Mouse (Mus musculus) forebrain, embryonic 10.5 days (tissue): ENCODE measurements around the gene Rasal1. TPM values are rescaled to one million over a fixed set of nuclear protein-coding genes. Genes with fewer than 3 reads are reported as not detected.

Experiments used
- DNase-seq: peaks from one replicate; pipeline ENCODE4 v3.0.0-alpha.2; 2017; ENCODE audit warnings: low spot score; ENCODE audit errors: extremely low spot score
- H3K27ac ChIP-seq: fragments of 300-500 bp; sonication (generic); 2 replicates; pipeline ENCODE4 v1.5.1; 2016; ENCODE audit warnings: mild to moderate bottlenecking
- H3K27me3 ChIP-seq: fragments of 300-500 bp; sonication (generic); 2 replicates; pipeline ENCODE4 v1.6.1; 2016; ENCODE audit warnings: mild to moderate bottlenecking; ENCODE audit not compliant: poor library complexity, severe bottlenecking
- H3K36me3 ChIP-seq: fragments of 300-500 bp; sonication (generic); replicated peaks from 2 replicates; pipeline ENCODE4 v1.6.1; 2016; ENCODE audit warnings: mild to moderate bottlenecking, moderate library complexity
- H3K4me1 ChIP-seq: fragments of 300-500 bp; sonication (generic); 2 replicates; pipeline ENCODE4 v1.6.1; 2016
- H3K4me3 ChIP-seq: fragments of 300-500 bp; sonication (generic); 2 replicates; pipeline ENCODE4 v1.5.1; 2016; ENCODE audit warnings: mild to moderate bottlenecking, moderate library complexity
- H3K9me3 ChIP-seq: fragments of 300-500 bp; sonication (generic); 2 replicates; pipeline ENCODE4 v1.6.1; 2016; ENCODE audit warnings: mild to moderate bottlenecking, moderate library complexity
- WGBS: fragments of 180-500 bp; shearing (Covaris S2); methylation state at CpG from one replicate; pipeline ENCODE4 v1.1.7; 2016; 5-methylcytosine and 5-hydroxymethylcytosine counted together
- polyA plus RNA-seq: library from polyadenylated mRNA; unstranded; fragments of >200 nt; fragmentation: Nextera tagmentation; extraction: Ambion mirVana; gene quantifications from 2 replicates; pipeline ENCODE4 v1.2.1, GENCODE M21; 2016

The Rasal1 gene
- polyA plus RNA-seq, result 0.21 and 0.24 TPM in 2 replicates

DNA sequence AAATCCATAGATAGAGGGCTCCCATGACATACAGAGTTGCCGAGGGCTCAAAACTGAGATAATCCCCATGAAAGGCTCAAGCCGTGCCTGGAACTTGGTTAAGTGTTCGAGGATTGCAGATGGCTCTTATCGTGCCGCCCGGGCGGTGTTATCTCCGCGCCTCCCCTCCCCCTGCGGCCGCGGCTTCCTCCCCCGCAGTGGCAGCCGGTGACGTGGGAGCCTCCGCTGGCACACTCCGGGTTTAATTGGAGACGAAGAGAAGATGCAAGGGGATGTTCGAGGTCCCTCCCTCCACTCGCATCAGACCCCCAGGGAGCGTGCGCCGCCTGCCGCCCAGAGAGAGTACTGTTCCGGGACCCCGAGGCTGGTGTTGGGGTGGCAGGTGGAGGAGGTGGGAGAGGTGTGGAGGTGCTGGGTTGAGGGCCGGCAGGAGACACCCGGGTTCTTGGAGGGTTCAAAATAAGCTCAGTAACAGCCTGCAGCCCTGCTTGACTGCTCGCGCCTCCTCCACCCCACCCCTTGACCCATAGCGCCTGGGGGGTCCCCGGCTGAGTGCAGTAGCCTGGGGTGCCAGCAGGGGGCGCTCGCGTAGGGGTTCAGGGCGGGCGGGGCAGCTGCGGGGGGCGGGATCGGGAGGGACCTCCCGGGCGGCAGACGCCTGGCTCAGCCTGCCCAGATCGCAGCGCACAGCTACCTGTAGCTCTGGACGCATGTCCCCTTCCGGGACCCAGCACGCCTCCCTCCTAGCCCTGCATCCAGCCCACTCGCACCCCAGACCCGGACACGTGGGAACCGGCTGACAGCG lies at the start of gene Rasal1:
Rasal1 (plus strand) TSS at position 244 of the 805 bp plus-strand sequence.
- Histone ChIP-seq H3K9me3 (no peaks in the 10 kb centered on the region), H3K27me3 (peaks cover 77% of the 10 kb centered on the region), H3K27ac (no peak within 1 kb of the TSS), H3K4me3 (peak within 1 kb of the TSS; percentile 45), H3K4me1 (peaks cover 15% of the 10 kb centered on the region), H3K36me3 (no peaks in the 10 kb centered on the region)
- DNase-seq, result peak; percentile 53
- WGBS, result 2% methylated on average over 50 of the region's 53 CpGs

DNA sequence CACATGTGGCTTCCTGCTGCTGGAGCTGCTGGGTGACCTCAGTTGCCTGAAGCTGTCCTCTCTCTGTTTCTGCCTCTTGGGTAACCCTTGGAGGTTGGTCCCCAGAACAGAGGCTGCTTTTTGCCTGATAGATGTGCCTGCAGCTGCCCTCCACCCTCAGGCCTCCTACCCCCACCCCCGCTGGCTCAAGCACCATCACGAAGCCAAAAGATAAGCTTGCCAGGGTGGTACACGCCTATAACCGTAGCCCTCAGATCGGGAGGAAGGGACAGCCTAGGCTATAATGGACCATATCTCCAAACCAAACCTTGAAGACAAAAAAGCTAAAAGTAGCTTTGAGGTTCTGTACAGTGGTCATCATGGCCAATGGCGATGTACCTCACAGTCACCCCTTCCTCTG lies 49.0 kb upstream of the Rasal1 start:
- no peak overlapping the region for H3K4me3 ChIP-seq
- H3K9me3 ChIP-seq, result no peaks in the 10 kb centered on the region
- WGBS, result 93% methylated on average over 6 of the region's 6 CpGs
- no peaks in the 10 kb centered on the region for H3K27me3 ChIP-seq
- peaks cover 27% of the 10 kb centered on the region for H3K4me1 ChIP-seq
- DNase-seq, result no peak
- H3K27ac ChIP-seq, result no peak overlapping the region
- H3K36me3 ChIP-seq, result 0 out of 2 replicates have a peak, but pooled peaks cover 3% of the 10 kb centered on the region

DNA sequence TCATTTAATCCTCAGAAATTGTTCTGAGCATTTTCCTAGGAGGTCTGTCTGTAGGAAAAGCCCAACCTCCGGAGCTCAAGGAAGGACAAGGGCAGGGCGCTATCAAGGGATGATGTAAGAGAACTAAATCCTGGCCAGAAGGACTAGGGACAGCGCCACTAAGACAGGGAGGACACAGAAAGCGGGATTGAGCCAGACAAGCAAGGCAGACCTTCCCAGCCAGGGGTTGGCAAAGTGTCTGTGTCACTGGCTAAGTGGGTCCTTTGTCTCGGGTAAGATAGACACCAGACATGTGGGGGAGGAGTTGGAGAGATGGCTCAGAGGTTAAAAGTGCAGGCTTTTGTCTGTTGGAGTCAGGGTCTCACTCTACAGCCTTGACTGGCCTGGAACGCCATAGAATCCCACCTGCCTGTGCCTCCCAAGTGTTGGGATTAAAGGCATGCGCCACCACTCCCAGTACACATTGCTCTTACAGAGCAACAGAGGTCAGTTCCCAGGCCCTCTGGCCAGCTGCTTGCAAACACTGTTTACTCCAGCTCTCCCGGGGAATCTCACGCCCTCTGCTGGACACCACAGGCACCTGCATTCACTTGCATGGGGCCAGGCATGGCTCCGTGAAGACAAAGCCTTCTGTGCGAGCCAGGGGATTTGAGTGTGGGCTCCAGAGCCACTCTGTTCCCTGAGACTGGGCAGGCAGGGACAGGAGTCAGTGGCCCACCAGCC lies 47.5 kb upstream of the Rasal1 start:
- DNase-seq, result peak; percentile 41
- WGBS, result 62% methylated on average over 11 of the region's 11 CpGs
- H3K27ac ChIP-seq, result peak overlapping the region; percentile 69

DNA sequence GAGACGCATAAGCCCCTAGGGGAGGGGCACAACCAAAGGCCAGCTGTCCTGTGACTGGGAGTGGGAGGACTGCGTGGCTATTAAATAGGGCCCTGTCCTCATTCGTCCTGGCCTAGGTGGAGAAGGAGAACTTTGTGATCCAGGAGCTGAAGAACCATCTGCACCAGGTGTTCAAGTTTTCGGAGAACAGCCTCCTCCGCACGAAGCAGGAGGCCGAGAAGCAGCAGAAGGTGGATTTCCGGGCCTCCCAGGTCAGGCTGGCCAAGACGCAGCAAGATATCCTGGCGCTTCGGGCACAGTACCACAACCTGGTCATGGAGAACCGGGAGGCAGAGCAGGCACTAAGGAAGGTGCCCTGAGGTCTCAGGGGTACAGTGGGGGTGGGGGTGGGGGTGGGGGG lies 46.4 kb upstream of the Rasal1 start:
- WGBS, result 93% methylated on average over 12 of the region's 12 CpGs
- no peak for DNase-seq
- H3K27ac ChIP-seq, result peak overlapping the region; percentile 51; the same call in 1 of the 2 replicates
- no peak overlapping the region for H3K4me3 ChIP-seq
- peaks cover 7% of the 10 kb centered on the region; the same call in 1 of the 2 replicates for H3K27me3 ChIP-seq
- peaks cover 30% of the 10 kb centered on the region for H3K4me1 ChIP-seq
- no peaks in the 10 kb centered on the region for H3K9me3 ChIP-seq
- H3K36me3 ChIP-seq, result 0 out of 2 replicates have a peak, but pooled peaks cover 5% of the 10 kb centered on the region

More for the DNA sequence above, 47.5 kb upstream of the Rasal1 start:
- Histone ChIP-seq H3K27me3 (0 out of 2 replicates have a peak, but pooled peaks cover under 1% of the 10 kb centered on the region), H3K36me3 (0 out of 2 replicates have a peak, but pooled peaks cover 3% of the 10 kb centered on the region), H3K4me3 (no peak overlapping the region), H3K9me3 (no peaks in the 10 kb centered on the region), H3K4me1 (peaks cover 30% of the 10 kb centered on the region)

DNA sequence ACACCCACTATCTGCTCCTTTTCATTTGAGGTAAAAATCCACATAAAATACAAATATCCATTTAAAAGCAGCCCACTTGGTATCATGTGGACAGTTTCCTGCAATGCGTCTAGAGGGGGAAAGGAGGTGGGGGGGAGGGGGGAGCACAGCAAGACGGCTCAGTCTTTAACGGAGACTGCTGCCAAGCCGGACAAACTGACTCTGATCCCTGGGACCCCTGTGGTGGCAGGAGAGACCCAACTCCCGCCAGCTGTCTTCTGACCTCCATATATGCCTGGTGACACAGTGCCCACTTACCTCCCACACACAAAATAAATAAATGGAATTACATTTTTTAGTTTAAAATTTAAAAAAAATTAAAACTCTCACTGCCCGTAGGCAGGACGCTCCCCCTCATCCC lies 45.1 kb upstream of the Rasal1 start:
- WGBS, result 57% methylated on average over 7 of the region's 7 CpGs
- Histone ChIP-seq H3K36me3 (peaks cover 14% of the 10 kb centered on the region), H3K4me1 (peaks cover 30% of the 10 kb centered on the region), H3K27ac (no peak overlapping the region), H3K27me3 (peaks cover 7% of the 10 kb centered on the region; the same call in 1 of the 2 replicates), H3K9me3 (no peaks in the 10 kb centered on the region), H3K4me3 (no peak overlapping the region)
- DNase-seq, result no peak

DNA sequence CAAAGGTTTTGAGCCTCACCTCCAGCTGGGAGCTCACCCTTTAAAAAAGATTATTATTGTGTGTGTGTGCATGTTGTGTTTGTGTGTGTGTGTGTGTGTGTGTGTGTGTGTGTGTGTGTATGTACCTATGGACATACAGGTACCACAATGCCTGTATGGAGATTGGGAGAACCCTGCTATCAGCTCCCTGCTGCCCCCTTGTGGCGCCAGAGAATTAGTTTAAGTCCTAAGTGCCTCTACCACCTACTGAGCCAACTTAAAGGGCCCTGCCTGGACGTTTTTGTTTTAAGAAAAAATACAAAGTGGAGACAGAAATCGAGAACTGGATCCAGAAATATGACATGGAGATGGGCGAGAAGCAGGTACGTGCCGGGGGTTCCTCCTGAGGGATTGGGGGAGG lies 43.8 kb upstream of the Rasal1 start:
- Histone ChIP-seq H3K27ac (peak overlapping the region; percentile 81), H3K4me1 (peaks cover 30% of the 10 kb centered on the region), H3K4me3 (peak overlapping the region; percentile 51), H3K9me3 (no peaks in the 10 kb centered on the region), H3K27me3 (peaks cover 7% of the 10 kb centered on the region; the same call in 1 of the 2 replicates), H3K36me3 (peaks cover 27% of the 10 kb centered on the region)
- DNase-seq, result peak; percentile 80
- 0% methylated on average over 6 of the region's 6 CpGs for WGBS

DNA sequence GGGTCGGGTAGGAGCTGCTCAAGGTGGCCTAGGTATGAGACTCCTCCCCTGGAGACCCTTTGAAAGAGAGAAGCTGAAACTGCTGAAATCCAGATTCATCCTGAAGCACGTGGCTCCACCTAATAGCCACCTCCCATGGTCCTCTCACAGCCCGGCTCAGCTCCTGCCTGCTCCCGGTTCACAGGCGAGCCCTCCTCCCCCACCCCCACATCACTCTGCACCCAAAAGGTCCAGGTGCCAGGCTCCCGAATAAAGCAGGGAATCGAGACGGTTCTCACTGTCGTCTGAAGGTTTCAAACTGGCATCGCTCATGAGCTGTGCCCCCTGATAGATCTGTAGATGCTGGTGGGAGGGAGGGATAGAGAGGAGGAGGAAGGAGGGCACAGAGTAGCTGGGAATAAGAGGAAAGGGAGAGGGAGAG lies 43.4 kb upstream of the Rasal1 start:
- DNase-seq, result no peak
- peaks cover 7% of the 10 kb centered on the region; the same call in 1 of the 2 replicates for H3K27me3 ChIP-seq
- peaks cover 30% of the 10 kb centered on the region for H3K4me1 ChIP-seq
- peak overlapping the region; percentile 81 for H3K27ac ChIP-seq
- peaks cover 30% of the 10 kb centered on the region for H3K36me3 ChIP-seq
- peak overlapping the region; percentile 51 for H3K4me3 ChIP-seq
- no peaks in the 10 kb centered on the region for H3K9me3 ChIP-seq
- 7% methylated on average over 10 of the region's 10 CpGs for WGBS

DNA sequence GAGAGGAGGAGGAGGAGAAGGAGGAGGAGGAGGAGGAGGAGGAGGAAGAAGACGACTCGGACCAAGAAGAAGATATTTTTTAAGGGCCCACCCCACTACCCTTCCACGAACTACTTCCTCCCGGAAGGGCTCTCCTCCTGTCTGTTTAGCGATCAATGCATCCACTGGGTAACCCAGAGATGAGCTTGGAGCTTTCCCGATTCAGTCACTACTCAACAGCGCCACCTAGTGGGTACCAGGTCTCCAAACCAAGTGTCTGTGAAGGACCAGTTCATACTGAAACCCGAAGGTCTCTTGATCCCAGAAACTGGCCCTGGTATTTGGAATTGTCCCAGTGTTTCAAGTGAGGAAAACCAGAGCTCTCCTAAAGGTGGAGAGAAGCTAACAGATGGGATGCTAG lies 42.9 kb upstream of the Rasal1 start:
- no peaks in the 10 kb centered on the region for H3K9me3 ChIP-seq
- peaks cover 30% of the 10 kb centered on the region for H3K36me3 ChIP-seq
- peaks cover 7% of the 10 kb centered on the region; the same call in 1 of the 2 replicates for H3K27me3 ChIP-seq
- peak; percentile 92 for DNase-seq
- peak overlapping the region; percentile 81 for H3K27ac ChIP-seq
- WGBS, result 6% methylated on average over 8 of the region's 8 CpGs
- H3K4me3 ChIP-seq, result peak overlapping the region; percentile 51
- peaks cover 30% of the 10 kb centered on the region for H3K4me1 ChIP-seq

DNA sequence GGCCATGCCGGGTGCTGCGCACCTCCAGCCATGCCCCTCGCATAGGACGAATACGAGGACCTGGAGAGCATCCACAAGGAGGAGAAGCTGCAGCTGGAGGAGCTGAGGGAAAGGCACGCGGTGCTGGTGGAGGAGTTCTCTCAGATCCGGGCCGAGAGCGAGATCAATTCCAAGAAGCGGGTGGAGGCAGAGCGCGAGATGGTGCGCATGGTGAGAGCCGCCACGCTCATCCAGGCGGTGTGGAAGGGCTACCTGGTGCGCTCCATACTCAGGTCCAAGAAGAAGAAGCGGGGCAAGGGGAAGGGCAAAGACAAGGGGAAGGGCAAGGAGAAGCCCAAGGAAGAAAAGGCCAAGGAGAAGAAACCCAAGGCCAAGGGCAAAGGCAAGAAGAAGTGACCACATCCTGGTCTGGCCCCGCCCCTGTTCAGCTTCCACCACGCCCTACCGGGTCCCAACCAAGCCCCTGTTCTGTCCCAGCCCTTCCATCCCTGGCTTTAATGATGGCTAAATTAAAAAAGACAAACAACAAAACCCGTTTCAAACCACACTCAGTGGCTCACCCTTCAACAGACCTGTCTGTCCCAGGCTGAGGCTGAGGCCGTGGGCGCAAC lies 41.9 kb upstream of the Rasal1 start:
- WGBS, result 71% methylated on average over 25 of the region's 25 CpGs
- Histone ChIP-seq H3K27ac (0 out of 2 replicates have a peak overlapping the region, but pooled peaks have one; percentile 30), H3K4me3 (no peak overlapping the region), H3K9me3 (no peaks in the 10 kb centered on the region), H3K27me3 (peaks cover 7% of the 10 kb centered on the region; the same call in 1 of the 2 replicates), H3K36me3 (peaks cover 27% of the 10 kb centered on the region), H3K4me1 (peaks cover 32% of the 10 kb centered on the region)
- DNase-seq, result no peak

DNA sequence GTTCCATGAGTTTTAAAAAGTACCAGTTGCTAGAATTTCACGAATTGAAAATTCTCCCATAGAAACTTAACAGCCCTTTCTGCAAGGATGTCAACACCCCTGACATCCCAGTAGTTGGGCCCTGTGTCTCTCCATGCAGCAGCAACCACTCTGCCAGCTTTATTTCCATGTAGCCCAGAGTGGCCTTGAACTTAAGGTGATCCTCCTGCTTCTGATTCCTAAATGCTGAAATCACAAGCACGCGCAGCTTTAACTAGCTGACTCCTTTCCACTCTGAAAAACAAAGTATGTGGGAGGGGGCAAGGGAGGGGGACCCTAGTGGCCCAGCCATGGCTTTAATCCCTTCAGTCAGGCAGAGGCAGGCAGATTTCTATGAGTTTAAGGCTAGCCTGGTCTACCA lies 41.3 kb upstream of the Rasal1 start:
- Histone ChIP-seq H3K4me3 (no peak overlapping the region), H3K9me3 (no peaks in the 10 kb centered on the region), H3K27me3 (peaks cover 7% of the 10 kb centered on the region; the same call in 1 of the 2 replicates), H3K27ac (no peak overlapping the region), H3K36me3 (peaks cover 27% of the 10 kb centered on the region), H3K4me1 (peaks cover 32% of the 10 kb centered on the region)
- whole genome bisulfite sequencing, result 77% methylated on average over 3 of the region's 3 CpGs
- DNase-seq, result no peak

DNA sequence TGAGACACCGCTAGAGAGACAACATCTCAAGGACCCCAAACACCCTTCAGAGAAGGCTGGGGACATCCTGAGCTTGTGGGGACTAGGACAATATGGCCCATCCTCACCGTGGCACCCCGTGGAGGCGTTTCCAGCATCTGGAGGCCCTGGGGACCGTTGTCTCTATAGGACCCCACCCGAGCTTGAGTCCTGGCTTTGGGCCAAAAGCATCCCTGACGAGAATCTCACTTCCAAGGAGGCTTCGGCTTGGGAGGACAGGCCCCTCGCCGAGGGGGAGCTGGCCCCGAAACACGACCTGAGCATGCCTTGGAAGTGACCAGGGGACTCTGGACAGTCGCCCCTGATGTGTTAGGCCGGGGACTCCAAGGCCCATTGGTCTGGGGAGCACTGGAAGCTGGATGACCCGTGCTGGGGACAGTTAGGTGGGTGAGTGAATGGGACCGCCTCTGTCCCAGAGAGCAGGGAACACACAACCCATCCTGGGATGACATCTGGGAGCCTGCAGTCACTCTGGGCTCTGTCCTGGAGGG lies 39.3 kb upstream of the Rasal1 start:
- 92% methylated on average over 16 of the region's 16 CpGs for WGBS
- Histone ChIP-seq H3K36me3 (peaks cover 27% of the 10 kb centered on the region), H3K27me3 (peaks cover 7% of the 10 kb centered on the region; the same call in 1 of the 2 replicates)

DNA sequence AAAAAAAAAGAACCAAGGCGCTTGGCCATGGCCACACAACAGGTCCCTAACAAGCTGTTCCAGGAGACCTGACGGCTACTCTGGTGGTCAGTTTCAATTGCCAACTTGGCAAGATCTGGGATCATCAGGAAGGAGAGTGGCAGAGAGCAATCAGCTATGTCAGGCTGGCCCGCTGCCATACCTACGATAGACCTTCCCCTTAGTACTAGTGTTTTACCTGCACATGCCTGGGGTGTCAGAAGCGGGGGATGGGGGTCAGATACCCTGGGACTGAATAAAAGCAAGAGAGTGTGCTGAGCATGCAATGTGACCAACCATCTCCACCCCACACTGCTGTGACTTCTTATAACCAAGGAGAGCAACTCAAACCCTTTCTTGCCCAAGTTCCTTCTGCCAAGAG lies 37.7 kb upstream of the Rasal1 start:
- WGBS, result 95% methylated on average over 5 of the region's 5 CpGs
- DNase-seq, result no peak

More for the DNA sequence above, 39.3 kb upstream of the Rasal1 start:
- no peak for DNase-seq
- Histone ChIP-seq H3K27ac (no peak overlapping the region), H3K9me3 (no peaks in the 10 kb centered on the region), H3K4me3 (no peak overlapping the region), H3K4me1 (peaks cover 32% of the 10 kb centered on the region)

More for the DNA sequence above, 37.7 kb upstream of the Rasal1 start:
- peaks cover 20% of the 10 kb centered on the region for H3K4me1 ChIP-seq
- peaks cover 7% of the 10 kb centered on the region; the same call in 1 of the 2 replicates for H3K27me3 ChIP-seq
- H3K27ac ChIP-seq, result no peak overlapping the region
- H3K36me3 ChIP-seq, result peaks cover 40% of the 10 kb centered on the region
- peaks cover 4% of the 10 kb centered on the region; the same call in 1 of the 2 replicates for H3K9me3 ChIP-seq
- peak overlapping the region; percentile 81 for H3K4me3 ChIP-seq
